Mouse (Mus musculus) testis, adult 2 months (tissue): ENCODE measurements around the gene Actn4. TPM values are rescaled to one million over a fixed set of nuclear protein-coding genes. Genes with fewer than 3 reads are reported as not detected.

Source experiments
- H3K27ac ChIP-seq: fragments of 200-500 bp; 2 replicates; pipeline ENCODE4 v1.5.1; 2012; ENCODE audit warnings: low read depth, low read length; ENCODE audit not compliant: control insufficient read depth, insufficient read depth
- H3K27me3 ChIP-seq: fragments of 200-500 bp; 2 replicates; pipeline ENCODE4 v1.6.1; 2012; ENCODE audit warnings: mild to moderate bottlenecking, low read length, moderate library complexity; ENCODE audit not compliant: control insufficient read depth, insufficient read depth
- H3K36me3 ChIP-seq: fragments of 200-500 bp; 2 replicates; pipeline ENCODE4 v1.6.1; 2012; ENCODE audit warnings: mild to moderate bottlenecking, low read length; ENCODE audit not compliant: control insufficient read depth, insufficient read depth
- H3K4me1 ChIP-seq: fragments of 200-500 bp; 2 replicates; pipeline ENCODE4 v1.6.1; 2012; ENCODE audit warnings: low read length; ENCODE audit not compliant: control insufficient read depth, insufficient read depth
- H3K4me3 ChIP-seq: fragments of 200-500 bp; 2 replicates; pipeline ENCODE4 v1.5.1; 2012; ENCODE audit warnings: low read depth, mild to moderate bottlenecking, low read length, moderate library complexity, mixed read lengths; ENCODE audit not compliant: control insufficient read depth
- CTCF ChIP-seq: fragments of 200-500 bp; IDR thresholded peaks from 2 replicates; pipeline ENCODE4 v1.5.1; 2012; ENCODE audit warnings: low read depth, mild to moderate bottlenecking, inconsistent platforms, low read length, moderate library complexity; ENCODE audit not compliant: control insufficient read depth, insufficient read depth, insufficient replicate concordance
- POLR2A ChIP-seq: fragments of 200-500 bp; IDR thresholded peaks from 2 replicates; pipeline ENCODE4 v1.6.1; 2012; ENCODE audit warnings: low read depth, mild to moderate bottlenecking, inconsistent platforms, low read length, moderate library complexity; ENCODE audit not compliant: control insufficient read depth
- polyA plus RNA-seq: library from polyadenylated mRNA; depleted of rRNA; stranded (reverse); fragments of >200 nt; gene quantifications from 2 replicates; pipeline ENCODE4 v1.2.3, GENCODE M21; 2012

The Actn4 gene
- polyA plus RNA-seq, 1 experiment: 73.9 TPM

DNA sequence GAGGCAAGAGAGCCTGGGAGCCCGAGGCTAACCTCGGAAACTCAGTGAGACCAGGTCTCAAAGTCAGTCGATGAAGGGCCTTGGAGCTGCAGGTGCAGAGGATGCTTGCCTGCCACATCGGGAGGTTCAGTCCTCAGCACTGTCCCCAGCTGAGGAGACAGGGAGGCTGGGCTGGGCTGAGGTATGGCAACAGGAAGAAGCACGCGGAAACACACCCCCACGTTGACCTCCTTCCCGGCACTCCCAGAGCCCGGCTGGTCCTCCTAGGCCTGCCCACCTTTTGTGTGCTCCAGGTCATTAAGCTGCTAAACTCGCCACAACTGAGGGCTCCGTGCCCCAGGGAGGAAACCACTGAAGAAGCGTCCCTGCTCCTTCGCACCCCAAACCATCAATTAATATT is 80.9 kb downstream of the Actn4 start, which contains the start of gene Capn12:
Gene Capn12 (plus strand): TSS at position 224 of the 400 bp plus-strand sequence.
- Histone ChIP-seq H3K36me3 (no peaks in the 10 kb centered on the region), H3K27me3 (no peaks in the 10 kb centered on the region), H3K4me3 (no peak within 1 kb of the TSS), H3K27ac (no peak within 1 kb of the TSS), H3K4me1 (peaks cover 11% of the 10 kb centered on the region)
- TF ChIP-seq CTCF (no peak), POLR2A (no peak)

DNA sequence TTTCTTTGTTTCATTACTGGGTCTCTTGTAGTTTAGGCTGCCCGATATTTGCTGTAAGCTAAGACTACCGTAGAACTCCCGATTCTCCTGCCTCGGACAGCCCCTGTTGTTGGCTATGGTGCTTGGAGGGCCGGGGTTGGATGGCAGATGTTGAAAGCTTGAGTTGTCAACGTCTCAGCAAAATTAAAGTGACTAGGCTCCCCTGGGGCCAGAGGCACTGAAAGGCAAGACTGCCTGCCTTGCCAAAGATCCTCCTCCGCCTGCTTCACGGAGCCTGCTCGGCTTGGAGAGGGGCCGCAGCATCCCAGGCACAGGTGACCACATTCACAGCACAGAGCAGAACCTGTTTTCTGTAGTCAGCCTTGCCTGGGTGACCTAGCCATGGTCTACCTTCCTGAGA is 81.6 kb downstream of the Actn4 start:
- Histone ChIP-seq H3K27ac (no peak overlapping the region), H3K4me3 (no peak overlapping the region), H3K27me3 (no peaks in the 10 kb centered on the region), H3K36me3 (no peaks in the 10 kb centered on the region), H3K4me1 (peaks cover 11% of the 10 kb centered on the region)
- TF ChIP-seq POLR2A (no peak), CTCF (no peak)

DNA sequence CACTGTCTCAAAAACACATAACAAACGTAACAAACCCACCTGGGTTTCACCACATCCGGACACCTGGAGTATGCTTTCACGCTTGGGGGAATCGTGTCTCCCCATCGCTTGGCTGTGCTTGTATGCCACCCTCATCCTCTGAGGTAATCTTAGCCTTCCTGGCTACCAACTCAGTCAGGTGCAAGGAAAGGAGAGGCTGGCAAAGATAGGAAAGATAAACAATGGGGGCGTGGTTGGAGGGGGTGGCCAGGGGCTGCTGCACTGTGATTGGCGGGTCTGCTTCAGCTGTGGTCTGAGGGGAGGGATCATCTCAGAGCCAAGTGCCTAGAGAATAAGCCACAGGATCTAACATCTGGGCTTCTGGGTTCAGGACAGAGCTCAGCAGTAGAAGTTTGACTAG is 82.5 kb downstream of the Actn4 start:
- H3K4me1 ChIP-seq: peaks cover 11% of the 10 kb centered on the region
- no peak overlapping the region for H3K4me3 ChIP-seq
- H3K27ac ChIP-seq: no peak overlapping the region
- no peak for TF ChIP-seq CTCF
- TF ChIP-seq POLR2A: no peak
- no peaks in the 10 kb centered on the region for H3K36me3 ChIP-seq
- no peaks in the 10 kb centered on the region for H3K27me3 ChIP-seq

DNA sequence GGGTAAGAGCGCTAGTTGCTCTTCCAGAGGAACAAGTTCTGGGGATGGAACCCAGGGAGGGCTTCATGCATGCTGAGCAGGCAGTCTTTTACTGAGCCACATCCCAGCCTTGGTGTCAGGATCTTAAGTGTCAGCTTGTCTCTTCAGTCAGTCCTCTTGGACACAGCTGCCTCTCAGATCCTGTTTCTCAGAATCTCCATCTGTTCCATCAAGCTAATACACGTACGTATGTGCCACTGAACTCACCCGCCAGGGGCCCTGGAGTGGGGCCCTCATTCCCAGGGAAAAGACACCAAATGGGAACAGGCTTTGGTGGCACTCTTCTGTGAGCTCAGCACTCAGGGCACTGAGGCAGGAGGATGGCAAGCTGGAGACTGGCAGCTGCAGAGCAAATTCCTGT is 84.3 kb downstream of the Actn4 start:
- Histone ChIP-seq H3K36me3 (no peaks in the 10 kb centered on the region), H3K27me3 (no peaks in the 10 kb centered on the region), H3K27ac (no peak overlapping the region), H3K4me3 (no peak overlapping the region), H3K4me1 (peaks cover 7% of the 10 kb centered on the region)
- TF ChIP-seq CTCF (no peak), POLR2A (no peak)

DNA sequence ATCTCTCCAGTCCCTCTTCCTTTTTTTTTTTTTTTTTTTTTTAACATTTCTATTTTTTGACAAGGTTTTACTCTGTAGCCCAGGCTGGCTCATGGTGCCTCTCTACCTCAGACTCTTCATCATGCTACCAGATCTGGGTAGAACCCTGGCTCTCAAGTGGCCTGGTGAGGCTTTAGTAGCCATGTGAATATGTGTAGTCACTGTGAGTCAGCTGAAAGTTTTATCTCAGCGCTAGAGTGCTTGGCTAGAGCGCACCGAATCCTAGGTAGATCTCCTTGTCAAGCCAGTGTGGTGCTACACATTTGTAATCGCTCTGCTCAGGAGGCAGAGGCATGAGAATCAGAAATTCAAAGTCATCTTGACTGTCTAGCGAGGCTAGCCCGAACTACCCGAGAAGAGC is 85.0 kb downstream of the Actn4 start:
- TF ChIP-seq POLR2A: no peak
- TF ChIP-seq CTCF: no peak
- no peak overlapping the region for H3K4me3 ChIP-seq
- no peak overlapping the region for H3K27ac ChIP-seq
- H3K4me1 ChIP-seq: peaks cover 4% of the 10 kb centered on the region
- H3K27me3 ChIP-seq: no peaks in the 10 kb centered on the region
- H3K36me3 ChIP-seq: no peaks in the 10 kb centered on the region

DNA sequence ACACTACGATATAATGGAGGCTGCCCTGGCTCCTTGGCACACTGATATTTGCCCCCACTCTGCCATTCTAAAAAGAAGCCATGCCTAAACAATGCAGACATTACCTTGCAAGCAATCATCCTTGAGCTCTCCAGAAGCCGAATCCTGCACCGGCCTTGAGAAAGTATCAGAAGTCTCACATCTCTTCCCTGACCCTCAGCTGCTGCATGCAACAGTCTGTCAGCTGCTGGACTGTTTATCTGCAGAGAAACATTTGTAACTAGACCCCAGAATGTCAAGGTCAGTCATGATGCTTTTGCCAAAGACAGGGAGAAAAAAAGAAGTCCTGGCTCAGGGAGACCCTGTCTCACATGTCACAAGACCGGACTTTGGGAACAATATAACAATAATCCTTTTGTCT is 86.0 kb downstream of the Actn4 start:
- H3K27me3 ChIP-seq: no peaks in the 10 kb centered on the region
- H3K4me3 ChIP-seq: no peak overlapping the region
- peak overlapping the region; percentile 72 for H3K27ac ChIP-seq
- H3K4me1 ChIP-seq: no peaks in the 10 kb centered on the region; the same call in 1 of the 2 replicates
- TF ChIP-seq POLR2A: no peak
- TF ChIP-seq CTCF: no peak
- H3K36me3 ChIP-seq: no peaks in the 10 kb centered on the region

DNA sequence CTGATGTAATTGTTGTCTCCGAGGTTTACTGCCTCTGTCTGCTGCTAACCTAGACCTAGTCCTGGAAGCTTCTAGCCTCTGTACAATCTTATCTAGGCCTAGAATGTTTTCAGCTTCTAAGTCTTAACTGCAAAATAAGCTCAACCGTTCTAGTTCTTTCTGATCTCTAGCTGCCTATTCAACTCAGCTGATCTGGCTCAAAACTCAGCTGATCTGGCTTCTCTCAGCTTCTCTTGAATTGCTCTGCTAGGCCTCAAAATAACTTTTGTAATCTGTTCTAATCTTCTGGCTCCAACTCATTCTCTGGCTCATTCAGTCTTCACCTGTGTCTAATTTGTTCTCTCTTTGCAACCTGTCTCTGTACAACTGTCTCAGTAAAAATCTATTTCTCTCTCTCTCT is 87.6 kb downstream of the Actn4 start:
- no peaks in the 10 kb centered on the region for H3K27me3 ChIP-seq
- H3K4me3 ChIP-seq: no peak overlapping the region
- H3K27ac ChIP-seq: no peak overlapping the region
- no peaks in the 10 kb centered on the region; the same call in 1 of the 2 replicates for H3K4me1 ChIP-seq
- TF ChIP-seq POLR2A (no peak), CTCF (no peak)
- no peaks in the 10 kb centered on the region for H3K36me3 ChIP-seq
